Mouse (Mus musculus): ENCODE data around the gene Zc3hc1. TPM values are rescaled to one million over a fixed set of nuclear protein-coding genes. Genes with fewer than 3 reads are reported as not detected.

Zc3hc1 gene
- total and polyA plus RNA-seq, 2 experiments from 2014 or later, result 27.8 to 35.0 TPM

DNA sequence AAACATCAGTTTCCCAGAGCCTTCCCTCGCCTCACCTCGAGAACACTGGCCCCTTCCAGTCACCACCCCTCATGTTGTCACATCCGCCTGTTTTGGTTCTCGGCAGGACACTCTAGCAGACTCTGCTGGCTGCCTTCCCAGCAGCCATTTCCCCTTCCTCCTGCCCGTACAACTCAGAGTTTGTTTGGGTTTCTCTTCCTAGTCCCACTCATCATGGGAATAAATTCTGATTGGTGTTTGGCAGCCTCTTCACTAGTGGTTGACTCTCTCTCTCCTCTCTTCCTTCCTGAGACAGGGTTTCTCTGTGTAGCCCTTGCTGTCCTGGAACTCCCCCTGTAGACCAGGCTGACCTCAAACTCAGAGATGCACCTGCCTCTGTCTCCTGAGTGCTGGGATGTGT is 53.9 kb downstream of the Zc3hc1 start:
- peak overlapping the region; percentile 60 for H3K27ac ChIP-seq (ENCODE audit: low read depth)
- H3K4me2 ChIP-seq (ENCODE audit: low read depth, low read length), result no peak overlapping the region
- DNase-seq (ENCODE audit: low spot score) (peak; percentile 88), ATAC-seq (ENCODE audit: insufficient read depth, low read depth) (peak; percentile 80)
- H3K4me3 ChIP-seq (ENCODE audit: low read depth, low read length), result no peak overlapping the region
- H3K36me3 ChIP-seq (replicated peaks; ENCODE audit: control insufficient read depth, insufficient read depth, low read length), result no peaks in the 10 kb centered on the region
- H3K4me1 ChIP-seq (ENCODE audit: control insufficient read depth, insufficient read depth), result peaks cover 12% of the 10 kb centered on the region
- H3K9ac ChIP-seq (replicated peaks; ENCODE audit: low read depth, low read length), result no peak overlapping the region
- no peaks in the 10 kb centered on the region for H3K9me3 ChIP-seq (replicated peaks; ENCODE audit: control insufficient read depth, low read length)
- 3% methylated on average over 5 of the region's 5 CpGs for WGBS
- TF ChIP-seq EP300 (IDR thresholded peaks at IDR 0.05; ENCODE audit: low read depth) (no peak), CTCF (IDR thresholded peaks at IDR 0.05; ENCODE audit: low read depth) (peak; percentile 9; the same call in 1 of the 2 replicates)
- no peaks in the 10 kb centered on the region for H3K27me3 ChIP-seq (ENCODE audit: control insufficient read depth, insufficient read depth, low read length)

- TF ChIP-seq CTCF (IDR thresholded peaks at IDR 0.05; ENCODE audit: low read depth), result no peak
- no peak for TF ChIP-seq EP300 (IDR thresholded peaks at IDR 0.05; ENCODE audit: low read depth)
- Histone ChIP-seq H3K36me3 (replicated peaks; ENCODE audit: control insufficient read depth, insufficient read depth, low read length) (no peaks in the 10 kb centered on the region), H3K4me1 (ENCODE audit: control insufficient read depth, insufficient read depth) (peaks cover 4% of the 10 kb centered on the region), H3K4me3 (ENCODE audit: low read depth, low read length) (no peak overlapping the region), H3K27me3 (ENCODE audit: control insufficient read depth, insufficient read depth, low read length) (no peaks in the 10 kb centered on the region), H3K4me2 (ENCODE audit: low read depth, low read length) (no peak overlapping the region), H3K27ac (ENCODE audit: low read depth) (no peak overlapping the region), H3K9ac (replicated peaks; ENCODE audit: low read depth, low read length) (no peak overlapping the region), H3K9me3 (replicated peaks; ENCODE audit: control insufficient read depth, low read length) (no peaks in the 10 kb centered on the region)
- DNase-seq (ENCODE audit: low spot score), result no peak
- 58% methylated on average over 4 of the region's 4 CpGs for WGBS
- no peak for ATAC-seq (ENCODE audit: insufficient read depth, low read depth)
Measured at GRCm38 (mm10) chr6:30332262-30332661, 58.6 kb downstream of the Zc3hc1 start.

- Histone ChIP-seq H3K4me3 (ENCODE audit: low read depth, low read length) (no peak overlapping the region), H3K36me3 (replicated peaks; ENCODE audit: control insufficient read depth, insufficient read depth, low read length) (no peaks in the 10 kb centered on the region), H3K4me1 (ENCODE audit: control insufficient read depth, insufficient read depth) (peaks cover 4% of the 10 kb centered on the region), H3K27me3 (ENCODE audit: control insufficient read depth, insufficient read depth, low read length) (no peaks in the 10 kb centered on the region), H3K27ac (ENCODE audit: low read depth) (no peak overlapping the region), H3K4me2 (ENCODE audit: low read depth, low read length) (no peak overlapping the region), H3K9me3 (replicated peaks; ENCODE audit: control insufficient read depth, low read length) (no peaks in the 10 kb centered on the region), H3K9ac (replicated peaks; ENCODE audit: low read depth, low read length) (no peak overlapping the region)
- WGBS, result 80% methylated on average over 5 of the region's 5 CpGs
- ATAC-seq (ENCODE audit: insufficient read depth, low read depth) (no peak), DNase-seq (ENCODE audit: low spot score) (no peak)
- no peak for TF ChIP-seq EP300 (IDR thresholded peaks at IDR 0.05; ENCODE audit: low read depth)
- TF ChIP-seq CTCF (IDR thresholded peaks at IDR 0.05; ENCODE audit: low read depth), result no peak
Measured at GRCm38 (mm10) chr6:30330706-30331105, 60.1 kb downstream of the Zc3hc1 start.

- Histone ChIP-seq H3K9me3 (replicated peaks; ENCODE audit: control insufficient read depth, low read length) (no peaks in the 10 kb centered on the region), H3K27me3 (ENCODE audit: control insufficient read depth, insufficient read depth, low read length) (no peaks in the 10 kb centered on the region), H3K4me2 (ENCODE audit: low read depth, low read length) (no peak overlapping the region), H3K9ac (replicated peaks; ENCODE audit: low read depth, low read length) (no peak overlapping the region), H3K4me3 (ENCODE audit: low read depth, low read length) (no peak overlapping the region), H3K36me3 (replicated peaks; ENCODE audit: control insufficient read depth, insufficient read depth, low read length) (no peaks in the 10 kb centered on the region), H3K4me1 (ENCODE audit: control insufficient read depth, insufficient read depth) (no peaks in the 10 kb centered on the region), H3K27ac (ENCODE audit: low read depth) (peak overlapping the region; percentile 64)
- 55% methylated on average over 4 of the region's 4 CpGs for WGBS
- ATAC-seq (ENCODE audit: insufficient read depth, low read depth) (no peak), DNase-seq (ENCODE audit: low spot score) (no peak)
- no peak for TF ChIP-seq CTCF (IDR thresholded peaks at IDR 0.05; ENCODE audit: low read depth)
- no peak for TF ChIP-seq EP300 (IDR thresholded peaks at IDR 0.05; ENCODE audit: low read depth)
Measured at GRCm38 (mm10) chr6:30325932-30326501, 64.8 kb downstream of the Zc3hc1 start.

DNA sequence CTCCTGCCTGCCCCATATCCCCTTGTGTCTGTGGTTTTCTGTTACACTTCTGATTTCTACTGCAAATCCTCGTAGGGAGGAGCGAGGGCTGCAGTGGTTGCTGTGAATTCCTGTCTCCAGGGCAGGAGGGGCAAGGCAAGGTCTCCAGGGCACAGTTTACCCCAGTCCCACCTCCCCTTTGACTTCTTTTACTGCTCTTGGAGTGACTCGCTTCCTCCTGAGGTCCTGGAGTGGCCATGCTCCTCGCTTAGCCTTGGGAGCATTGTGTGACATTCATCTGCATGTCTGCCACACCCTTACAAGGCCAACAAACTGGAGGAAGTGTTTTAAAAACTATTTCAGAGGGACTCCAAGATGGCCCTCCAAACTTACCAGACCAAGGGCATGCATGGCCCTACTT is 69.8 kb downstream of the Zc3hc1 start:
- 62% methylated on average over 4 of the region's 4 CpGs for WGBS
- Histone ChIP-seq H3K27me3 (ENCODE audit: control insufficient read depth, insufficient read depth, low read length) (no peaks in the 10 kb centered on the region), H3K9me3 (replicated peaks; ENCODE audit: control insufficient read depth, low read length) (no peaks in the 10 kb centered on the region), H3K9ac (replicated peaks; ENCODE audit: low read depth, low read length) (no peak overlapping the region), H3K4me3 (ENCODE audit: low read depth, low read length) (no peak overlapping the region), H3K36me3 (replicated peaks; ENCODE audit: control insufficient read depth, insufficient read depth, low read length) (no peaks in the 10 kb centered on the region), H3K4me2 (ENCODE audit: low read depth, low read length) (no peak overlapping the region), H3K27ac (ENCODE audit: low read depth) (no peak overlapping the region), H3K4me1 (ENCODE audit: control insufficient read depth, insufficient read depth) (0 out of 2 replicates have a peak, but pooled peaks cover 3% of the 10 kb centered on the region)
- DNase-seq (ENCODE audit: low spot score) (no peak), ATAC-seq (ENCODE audit: insufficient read depth, low read depth) (no peak)
- no peak for TF ChIP-seq EP300 (IDR thresholded peaks at IDR 0.05; ENCODE audit: low read depth)
- TF ChIP-seq CTCF (IDR thresholded peaks at IDR 0.05; ENCODE audit: low read depth), result no peak

DNA sequence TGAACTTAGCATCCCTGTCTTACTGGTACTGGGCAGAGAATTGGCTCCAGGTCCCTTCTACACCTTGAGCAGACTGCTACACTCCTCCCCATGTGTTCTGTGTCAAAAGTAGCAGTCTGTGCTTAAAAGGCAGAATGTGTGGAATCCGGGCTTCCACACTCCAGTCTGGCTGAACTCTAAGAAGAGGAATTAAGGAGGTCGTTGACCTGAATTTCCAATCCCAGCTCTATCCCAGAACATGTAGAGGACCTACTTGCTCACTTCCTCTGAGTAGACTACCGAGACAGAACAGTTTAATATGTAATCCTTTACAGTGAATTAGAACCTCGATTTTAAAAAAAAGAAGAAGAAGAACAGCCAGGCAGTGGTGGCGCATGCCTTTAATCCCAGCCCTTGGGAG is 71.6 kb downstream of the Zc3hc1 start:
- no peaks in the 10 kb centered on the region for H3K36me3 ChIP-seq (replicated peaks; ENCODE audit: control insufficient read depth, insufficient read depth, low read length)
- DNase-seq (ENCODE audit: low spot score), result no peak
- no peaks in the 10 kb centered on the region for H3K27me3 ChIP-seq (ENCODE audit: control insufficient read depth, insufficient read depth, low read length)
- no peak overlapping the region for H3K9ac ChIP-seq (replicated peaks; ENCODE audit: low read depth, low read length)
- no peak for TF ChIP-seq EP300 (IDR thresholded peaks at IDR 0.05; ENCODE audit: low read depth)
- no peak for TF ChIP-seq CTCF (IDR thresholded peaks at IDR 0.05; ENCODE audit: low read depth)
- no peak overlapping the region for H3K27ac ChIP-seq (ENCODE audit: low read depth)
- no peak overlapping the region for H3K4me2 ChIP-seq (ENCODE audit: low read depth, low read length)
- ATAC-seq (ENCODE audit: insufficient read depth, low read depth), result no peak
- H3K9me3 ChIP-seq (replicated peaks; ENCODE audit: control insufficient read depth, low read length), result no peaks in the 10 kb centered on the region
- no peak overlapping the region for H3K4me3 ChIP-seq (ENCODE audit: low read depth, low read length)
- 0 out of 2 replicates have a peak, but pooled peaks cover 3% of the 10 kb centered on the region for H3K4me1 ChIP-seq (ENCODE audit: control insufficient read depth, insufficient read depth)
- WGBS, result 60% methylated on average over 5 of the region's 5 CpGs

Other genes with a start within 250 kb of the Zc3hc1 start
- 22.5 and 31.9 TPM in 2 replicates for gene Ube2h, start 86.5 kb downstream of the Zc3hc1 start, total RNA-seq (2014; rRNA removed; ENCODE audit: low replicate concordance)
- gene Ube2h, start 86.5 kb downstream of the Zc3hc1 start, polyA plus RNA-seq (2015; fragmentation: Nextera tagmentation; extraction: Ambion mirVana), result 30.4 and 32.4 TPM in 2 replicates
- gene Klhdc10, start 10.8 kb upstream of the Zc3hc1 start, total RNA-seq (2014; rRNA removed; ENCODE audit: low replicate concordance), result 58.7 and 86.7 TPM in 2 replicates
- gene Klhdc10, start 10.8 kb upstream of the Zc3hc1 start, polyA plus RNA-seq (2015; fragmentation: Nextera tagmentation; extraction: Ambion mirVana), result 10.5 and 11.8 TPM in 2 replicates
- gene Tmem209, start 118.8 kb upstream of the Zc3hc1 start, total RNA-seq (2014; rRNA removed; ENCODE audit: low replicate concordance), result 36.9 and 41.8 TPM in 2 replicates
- gene Tmem209, start 118.8 kb upstream of the Zc3hc1 start, polyA plus RNA-seq (2015; fragmentation: Nextera tagmentation; extraction: Ambion mirVana), result 10.9 and 13.1 TPM in 2 replicates
- not detected in 2 replicates for gene Ssmem1, start 118.8 kb upstream of the Zc3hc1 start, total RNA-seq (2014; rRNA removed; ENCODE audit: low replicate concordance)
- 0.08 TPM in 1 of 2 replicates, not detected in the other for gene Ssmem1, start 118.8 kb upstream of the Zc3hc1 start, polyA plus RNA-seq (2015; fragmentation: Nextera tagmentation; extraction: Ambion mirVana)
- not detected in 2 replicates for gene Cpa2, start 150.6 kb upstream of the Zc3hc1 start, total RNA-seq (2014; rRNA removed; ENCODE audit: low replicate concordance)
- gene Cpa2, start 150.6 kb upstream of the Zc3hc1 start, polyA plus RNA-seq (2015; fragmentation: Nextera tagmentation; extraction: Ambion mirVana), result 2.7 and 2.8 TPM in 2 replicates
- 0.23 TPM in 1 of 2 replicates, not detected in the other for gene Cpa4, start 177.3 kb upstream of the Zc3hc1 start, total RNA-seq (2014; rRNA removed; ENCODE audit: low replicate concordance)
- gene Cpa4, start 177.3 kb upstream of the Zc3hc1 start, polyA plus RNA-seq (2015; fragmentation: Nextera tagmentation; extraction: Ambion mirVana), result 0.30 and 0.46 TPM in 2 replicates
- 0.46 and 1.6 TPM in 2 replicates for gene Cpa5, start 220.0 kb upstream of the Zc3hc1 start, total RNA-seq (2014; rRNA removed; ENCODE audit: low replicate concordance)
- gene Cpa5, start 220.0 kb upstream of the Zc3hc1 start, polyA plus RNA-seq (2015; fragmentation: Nextera tagmentation; extraction: Ambion mirVana), result 0.32 and 0.67 TPM in 2 replicates
- gene Cpa1, start 248.2 kb upstream of the Zc3hc1 start, total RNA-seq (2014; rRNA removed; ENCODE audit: low replicate concordance), result 11.5 and 16.8 TPM in 2 replicates
- gene Cpa1, start 248.2 kb upstream of the Zc3hc1 start, polyA plus RNA-seq (2015; fragmentation: Nextera tagmentation; extraction: Ambion mirVana), result 4.4 and 6.2 TPM in 2 replicates

Measured in heart, postnatal 0 days (tissue).